8 mouse cellular contexts compared by ENCODE assay signal in the genomic region with DNA sequence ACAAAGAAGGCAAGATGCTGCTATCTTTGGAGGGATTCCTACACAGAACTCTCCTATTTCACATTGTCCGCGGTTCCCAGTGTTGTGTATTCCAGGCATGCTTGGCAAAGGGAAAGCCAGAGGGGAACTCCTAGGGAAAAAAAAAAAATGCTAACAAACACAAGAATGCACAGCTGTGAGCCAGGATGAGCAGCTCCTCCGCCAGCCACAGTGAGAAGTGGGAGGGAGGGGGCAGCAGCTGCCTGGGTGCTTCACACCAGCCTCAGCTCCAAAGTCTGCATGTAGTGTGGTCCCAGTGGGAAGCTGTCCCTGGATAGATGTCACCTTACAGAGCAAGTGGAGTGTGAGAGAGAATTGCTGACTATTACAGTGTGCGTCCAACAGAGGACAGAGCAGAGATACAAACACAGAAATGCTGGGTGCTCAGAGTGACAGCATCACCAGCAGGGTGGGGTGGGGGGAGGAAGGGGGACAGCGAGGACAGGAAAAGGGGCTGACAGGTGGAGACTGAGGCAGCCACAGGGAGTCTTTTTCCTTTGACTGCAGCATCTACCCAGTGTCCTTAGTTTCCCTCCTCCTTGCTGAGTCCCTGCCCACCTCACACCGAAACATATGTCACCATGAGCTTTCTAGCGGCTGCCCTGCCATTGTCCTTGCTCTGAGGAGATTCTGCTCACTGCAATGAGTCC. TPM values are rescaled to one million over a fixed set of nuclear protein-coding genes. Genes with fewer than 3 reads are reported as not detected.
DNase-seq lines count a peak whose midpoint lies in the region; ATAC-seq and TF ChIP-seq lines count a peak whose summit lies in the region.
"Had no signal": no experiment of that assay in that cellular context is flagged by ENCODE, and none has a peak within 500 bp of the region (broad histone marks: within the 10 kb centered on the region; RNA-seq: fewer than 3 reads in every experiment).

No protein-coding gene starts in this region.

- no peak overlapping the region for H3K27ac ChIP-seq in liver, embryonic 11.5 days (ENCODE audit: low read depth, low read length)
- H3K27ac ChIP-seq in liver, embryonic 12.5 days: no peak overlapping the region
- peak overlapping the region; percentile 35; the same call in 1 of the 2 replicates for H3K27ac ChIP-seq in embryonic facial prominence, embryonic 15.5 days (replicated peaks)
- no peak overlapping the region for H3K27ac ChIP-seq in left cerebral cortex, adult 2 months

- ATAC-seq in liver, embryonic 11.5 days (replicated peaks; ENCODE audit: low FRiP score): no peak
- no peak for ATAC-seq in liver, embryonic 12.5 days
- 0 out of 2 replicates have a peak, but pooled peaks have one; percentile 40 for ATAC-seq in embryonic facial prominence, embryonic 15.5 days (ENCODE audit: insufficient number of reproducible peaks, low FRiP score, low TSS enrichment, low read depth)
- ATAC-seq in erythroblast, adult 5-6 weeks (replicated peaks; ENCODE audit: low FRiP score, poor library complexity, severe bottlenecking): no peak

- intact Hi-C loops in left cerebral cortex, adult 2 months (cut with DNase I): no loop called here

- no peaks in the 10 kb centered on the region for H3K4me1 ChIP-seq in liver, embryonic 11.5 days (replicated peaks; ENCODE audit: control insufficient read depth, insufficient read depth, low read length)
- no peaks in the 10 kb centered on the region for H3K4me1 ChIP-seq in liver, embryonic 12.5 days
- H3K4me1 ChIP-seq in embryonic facial prominence, embryonic 15.5 days: peaks cover 18% of the 10 kb centered on the region

- WGBS in liver, embryonic 11.5 days: 27% methylated on average over 7 of the region's 7 CpGs
- 22% methylated on average over 7 of the region's 7 CpGs for whole genome bisulfite sequencing in liver, embryonic 12.5 days (ENCODE audit: insufficient replicate concordance)
- 19% methylated on average over 7 of the region's 7 CpGs for WGBS in embryonic facial prominence, embryonic 15.5 days

- DNase-seq in liver, embryonic 11.5 days (ENCODE audit: low spot score): peak; percentile 26
- DNase-seq in left cerebral cortex, adult 2 months (ENCODE audit: extremely low spot score in 1 of 2, low spot score in 2 of 2): peak; percentile 54 to 57
- peak; percentile 31 for DNase-seq in right cerebral cortex, postnatal 14 days
- DNase-seq in cerebellum, adult 8-10 months: no peak
- DNase-seq: cerebellum, postnatal 10 days had no signal

- H3K27me3 ChIP-seq in liver, embryonic 11.5 days (replicated peaks; ENCODE audit: control insufficient read depth, insufficient read depth, low read length): peaks cover 36% of the 10 kb centered on the region
- peaks cover 68% of the 10 kb centered on the region for H3K27me3 ChIP-seq in liver, embryonic 12.5 days (replicated peaks)
- H3K27me3 ChIP-seq in embryonic facial prominence, embryonic 15.5 days: peaks cover 38% of the 10 kb centered on the region

- H3K4me2 ChIP-seq in liver, embryonic 11.5 days: no peak overlapping the region
- H3K4me2 ChIP-seq in liver, embryonic 12.5 days: no peak overlapping the region
- H3K4me2 ChIP-seq in embryonic facial prominence, embryonic 15.5 days (replicated peaks): 0 out of 2 replicates have a peak overlapping the region, but pooled peaks have one; percentile 6

- H3K9ac ChIP-seq in liver, embryonic 11.5 days (ENCODE audit: low read depth, low read length): no peak overlapping the region
- no peak overlapping the region for H3K9ac ChIP-seq in liver, embryonic 12.5 days
- no peak overlapping the region for H3K9ac ChIP-seq in embryonic facial prominence, embryonic 15.5 days

- H3K36me3 ChIP-seq in liver, embryonic 11.5 days (ENCODE audit: control insufficient read depth, insufficient read depth, low read length): no peaks in the 10 kb centered on the region
- H3K36me3 ChIP-seq in liver, embryonic 12.5 days: no peaks in the 10 kb centered on the region
- no peaks in the 10 kb centered on the region for H3K36me3 ChIP-seq in embryonic facial prominence, embryonic 15.5 days

- no peaks in the 10 kb centered on the region for H3K9me3 ChIP-seq in liver, embryonic 11.5 days (ENCODE audit: control insufficient read depth, low read length)
- H3K9me3 ChIP-seq in liver, embryonic 12.5 days (replicated peaks): no peaks in the 10 kb centered on the region
- H3K9me3 ChIP-seq in embryonic facial prominence, embryonic 15.5 days (replicated peaks): no peaks in the 10 kb centered on the region

- no peak overlapping the region for H3K4me3 ChIP-seq in liver, embryonic 11.5 days (ENCODE audit: low read depth, low read length)
- no peak overlapping the region for H3K4me3 ChIP-seq in liver, embryonic 12.5 days
- no peak overlapping the region for H3K4me3 ChIP-seq in embryonic facial prominence, embryonic 15.5 days (replicated peaks)
- no peak overlapping the region for H3K4me3 ChIP-seq in left cerebral cortex, adult 2 months

- TF ChIP-seq CTCF in left cerebral cortex, adult 2 months (IDR thresholded peaks at IDR 0.05): no peak

RNA-seq across cellular contexts. Expression of gene Lingo4, which starts 6.2 kb away (rescaled TPM):
- 0.05 TPM in 1 of 2 replicates, not detected in the other for polyA plus RNA-seq in liver, embryonic 11.5 days (2014; fragmentation: Nextera tagmentation; extraction: Ambion mirVana)
- 0.04 TPM in 1 of 2 replicates, not detected in the other for polyA plus RNA-seq in liver, embryonic 12.5 days (2016; fragmentation: Nextera tagmentation; extraction: Ambion mirVana)
- 0.24 TPM in 2 replicates for polyA plus RNA-seq in embryonic facial prominence, embryonic 15.5 days (2015; fragmentation: Nextera tagmentation; extraction: Ambion mirVana)
- total RNA-seq in left cerebral cortex, adult 2 months (2021): 1 to 10 TPM in 1 of 2 experiments, under 1 TPM in 1; 0.72 to 1.1 TPM
- total RNA-seq in erythroblast, adult 5-6 weeks (2015; ENCODE audit: low replicate concordance): not detected in 2 replicates
- total RNA-seq in erythroblast, adult 5-6 weeks (2017; ENCODE audit: low replicate concordance): not detected in 2 replicates

RNA-seq across cellular contexts. Expression of gene Tdrkh, which starts 8.6 kb away (rescaled TPM):
- 10.4 and 11.4 TPM in 2 replicates for polyA plus RNA-seq in liver, embryonic 11.5 days (2014; fragmentation: Nextera tagmentation; extraction: Ambion mirVana)
- polyA plus RNA-seq in liver, embryonic 12.5 days (2016; fragmentation: Nextera tagmentation; extraction: Ambion mirVana): 10.7 and 11.1 TPM in 2 replicates
- polyA plus RNA-seq in embryonic facial prominence, embryonic 15.5 days (2015; fragmentation: Nextera tagmentation; extraction: Ambion mirVana): 7.9 and 8.3 TPM in 2 replicates
- total RNA-seq in left cerebral cortex, adult 2 months (2021): 10 to 100 TPM; 38.8 to 38.9 TPM
- 1.9 and 6.5 TPM in 2 replicates for total RNA-seq in erythroblast, adult 5-6 weeks (2015; ENCODE audit: low replicate concordance)
- total RNA-seq in erythroblast, adult 5-6 weeks (2017; ENCODE audit: low replicate concordance): 1.7 TPM in 1 of 2 replicates, not detected in the other

RNA-seq across cellular contexts. Expression of gene Rorc, which starts 31.9 kb away (rescaled TPM):
- polyA plus RNA-seq in liver, embryonic 11.5 days (2014; fragmentation: Nextera tagmentation; extraction: Ambion mirVana): 0.43 and 1.0 TPM in 2 replicates
- polyA plus RNA-seq in liver, embryonic 12.5 days (2016; fragmentation: Nextera tagmentation; extraction: Ambion mirVana): 0.49 and 0.70 TPM in 2 replicates
- 3.6 and 4.2 TPM in 2 replicates for polyA plus RNA-seq in embryonic facial prominence, embryonic 15.5 days (2015; fragmentation: Nextera tagmentation; extraction: Ambion mirVana)
- under 1 TPM; 0.52 to 0.91 TPM for total RNA-seq in left cerebral cortex, adult 2 months (2021)
- not detected in 2 replicates for total RNA-seq in erythroblast, adult 5-6 weeks (2015; ENCODE audit: low replicate concordance)
- not detected in 2 replicates for total RNA-seq in erythroblast, adult 5-6 weeks (2017; ENCODE audit: low replicate concordance)

RNA-seq across cellular contexts. Expression of gene Mrpl9, which starts 38.6 kb away (rescaled TPM):
- polyA plus RNA-seq in liver, embryonic 11.5 days (2014; fragmentation: Nextera tagmentation; extraction: Ambion mirVana): 84.9 and 87.3 TPM in 2 replicates
- 56.4 and 61.8 TPM in 2 replicates for polyA plus RNA-seq in liver, embryonic 12.5 days (2016; fragmentation: Nextera tagmentation; extraction: Ambion mirVana)
- 63.7 and 64.4 TPM in 2 replicates for polyA plus RNA-seq in embryonic facial prominence, embryonic 15.5 days (2015; fragmentation: Nextera tagmentation; extraction: Ambion mirVana)
- 10 to 100 TPM; 38.6 to 41.6 TPM for total RNA-seq in left cerebral cortex, adult 2 months (2021)
- total RNA-seq in erythroblast, adult 5-6 weeks (2015; ENCODE audit: low replicate concordance): 11.5 and 20.8 TPM in 2 replicates
- total RNA-seq in erythroblast, adult 5-6 weeks (2017; ENCODE audit: low replicate concordance): 10.5 and 13.0 TPM in 2 replicates

RNA-seq across cellular contexts. Expression of gene Oaz3, which starts 39.2 kb away (rescaled TPM):
- 0.51 and 0.53 TPM in 2 replicates for polyA plus RNA-seq in liver, embryonic 11.5 days (2014; fragmentation: Nextera tagmentation; extraction: Ambion mirVana)
- 0.13 and 0.31 TPM in 2 replicates for polyA plus RNA-seq in liver, embryonic 12.5 days (2016; fragmentation: Nextera tagmentation; extraction: Ambion mirVana)
- polyA plus RNA-seq in embryonic facial prominence, embryonic 15.5 days (2015; fragmentation: Nextera tagmentation; extraction: Ambion mirVana): 0.40 and 0.68 TPM in 2 replicates
- not detected for total RNA-seq in left cerebral cortex, adult 2 months (2021)
- not detected in 2 replicates for total RNA-seq in erythroblast, adult 5-6 weeks (2015; ENCODE audit: low replicate concordance)
- not detected in 2 replicates for total RNA-seq in erythroblast, adult 5-6 weeks (2017; ENCODE audit: low replicate concordance)
